Mouse (Mus musculus): ENCODE measurements at regions not wholly inside any gene's neighbourhood (a gene's known extent, or its start where the extent isn't known, plus 50 kb on each side); places are given as distances from the start of the nearest gene placed in this dataset.

- Histone ChIP-seq H3K4me1 (ENCODE audit: control insufficient read depth, insufficient read depth, low read length) (no peaks in the 10 kb centered on the region), H3K27ac (ENCODE audit: insufficient read depth, low read length) (no peak overlapping the region), H3K4me3 (replicated peaks; ENCODE audit: insufficient read depth, low read depth, low read length) (no peak overlapping the region), H3K27me3 (ENCODE audit: control insufficient read depth, insufficient read depth, low read length) (no peaks in the 10 kb centered on the region)
- WGBS: 34% methylated on average over 6 of the region's 6 CpGs
- no peak for DNase-seq
- TF ChIP-seq CTCF (IDR thresholded peaks at IDR 0.05; ENCODE audit: borderline replicate concordance, insufficient read depth, low read depth, low read length) (no peak), POLR2A (IDR thresholded peaks at IDR 0.05; ENCODE audit: borderline replicate concordance, insufficient read depth, low read length) (no peak)
Measured at GRCm38 (mm10) chr11:39899644-39900225, 795.3 kb downstream of the Mat2b start.

DNA sequence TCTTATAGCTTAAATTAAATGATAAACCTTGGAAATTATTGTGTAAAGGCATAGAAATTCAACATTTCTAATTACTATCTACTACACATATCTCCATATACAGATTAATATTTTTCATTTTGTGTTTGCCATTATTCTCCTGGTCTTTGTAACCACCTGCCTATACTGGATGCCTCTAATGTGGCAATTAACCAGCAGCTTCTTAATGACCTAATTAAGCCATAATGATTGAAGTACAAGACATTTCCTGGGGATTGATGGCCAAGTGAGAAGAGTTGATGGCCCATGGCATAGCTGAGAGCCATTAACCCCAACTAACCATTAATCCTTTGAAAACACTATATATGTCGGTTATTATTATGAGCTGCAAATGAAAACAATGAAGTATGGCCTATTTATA lies 811.7 kb downstream of the Mat2b start:
- WGBS: 93% methylated on average over 1 of the region's 1 CpGs
- no peak for TF ChIP-seq POLR2A (IDR thresholded peaks at IDR 0.05; ENCODE audit: borderline replicate concordance, insufficient read depth, low read length)
- no peak for TF ChIP-seq CTCF (IDR thresholded peaks at IDR 0.05; ENCODE audit: borderline replicate concordance, insufficient read depth, low read depth, low read length)
- Histone ChIP-seq H3K27ac (ENCODE audit: insufficient read depth, low read length) (no peak overlapping the region), H3K4me1 (ENCODE audit: control insufficient read depth, insufficient read depth, low read length) (no peaks in the 10 kb centered on the region), H3K27me3 (ENCODE audit: control insufficient read depth, insufficient read depth, low read length) (no peaks in the 10 kb centered on the region), H3K4me3 (replicated peaks; ENCODE audit: insufficient read depth, low read depth, low read length) (no peak overlapping the region)
- no peak for DNase-seq

- WGBS: 19% methylated on average over 6 of the region's 6 CpGs
- Histone ChIP-seq H3K4me1 (ENCODE audit: control insufficient read depth, insufficient read depth, low read length) (no peaks in the 10 kb centered on the region), H3K4me3 (replicated peaks; ENCODE audit: insufficient read depth, low read depth, low read length) (no peak overlapping the region), H3K27ac (ENCODE audit: insufficient read depth, low read length) (no peak overlapping the region), H3K27me3 (ENCODE audit: control insufficient read depth, insufficient read depth, low read length) (no peaks in the 10 kb centered on the region)
- DNase-seq: no peak
- no peak for TF ChIP-seq CTCF (IDR thresholded peaks at IDR 0.05; ENCODE audit: borderline replicate concordance, insufficient read depth, low read depth, low read length)
Measured at GRCm38 (mm10) chr11:39868451-39868979, 826.5 kb downstream of the Mat2b start.
